Mouse (Mus musculus) C2C12 (cell line): ENCODE data around the gene Aspm.

ENCODE experiments used
- CEBPB ChIP-seq: IDR thresholded peaks from one replicate; pipeline ENCODE4 v1.6.1; 2011; ENCODE audit warnings: low read depth, mild to moderate bottlenecking, control low read depth, moderate library complexity
- CTCF ChIP-seq: IDR thresholded peaks from one replicate; pipeline ENCODE4 v1.5.1; 2011; ENCODE audit not compliant: control insufficient read depth, insufficient read depth, insufficient read length
- MAX ChIP-seq: IDR thresholded peaks from one replicate; pipeline ENCODE4 v1.6.1; 2011; ENCODE audit warnings: mild to moderate bottlenecking, control low read depth
- MYOD1 ChIP-seq: IDR thresholded peaks from one replicate; pipeline ENCODE4 v1.6.1; 2011; ENCODE audit warnings: low read depth; ENCODE audit not compliant: control insufficient read depth, insufficient read length
- MYOG ChIP-seq: IDR thresholded peaks from one replicate; pipeline ENCODE4 v1.6.1; 2011; ENCODE audit not compliant: control insufficient read depth, insufficient read length; ENCODE audit errors: extremely low read depth
- USF1 ChIP-seq: IDR thresholded peaks from one replicate; pipeline ENCODE4 v1.6.1; 2011; ENCODE audit warnings: low read depth, mild to moderate bottlenecking, control low read depth, moderate library complexity

- TF ChIP-seq CTCF (no peak), MAX (no peak), MYOD1 (no peak), MYOG (no peak), USF1 (no peak), CEBPB (no peak)
These were observed 776 bp downstream of the Aspm start for GRCm38 (mm10) chr1:139455226-139455869.
